Comparison of ENCODE assay signal across 17 mouse cellular contexts in genomic region chr3:110022783-110023599, GRCm38 (mm10).
DNase-seq lines count a peak whose midpoint lies in the region; ATAC-seq lines count a peak whose summit lies in the region.
"Had no signal": no experiment of that assay in that cellular context is flagged by ENCODE, and none has a peak within 500 bp of the region (broad histone marks: within the 10 kb centered on the region; RNA-seq: fewer than 3 reads in every experiment).

No protein-coding gene starts in this region.

- peak overlapping the region; percentile 42 for H3K4me2 ChIP-seq in heart, embryonic 14.5 days (ENCODE audit: low read length)
- no peak overlapping the region for H3K4me2 ChIP-seq in midbrain, embryonic 12.5 days (replicated peaks)
- no peak overlapping the region for H3K4me2 ChIP-seq in midbrain, embryonic 15.5 days
- no peak overlapping the region for H3K4me2 ChIP-seq in hindbrain, embryonic 16.5 days (ENCODE audit: low read length)
- peak overlapping the region; percentile 38 for H3K4me2 ChIP-seq in stomach, embryonic 16.5 days (ENCODE audit: low read depth, low read length)

- WGBS in heart, embryonic 14.5 days: 30% methylated on average over 18 of the region's 18 CpGs
- 60% methylated on average over 18 of the region's 18 CpGs for WGBS in midbrain, embryonic 12.5 days
- WGBS in midbrain, embryonic 15.5 days: 51% methylated on average over 18 of the region's 18 CpGs
- 45% methylated on average over 18 of the region's 18 CpGs for WGBS in hindbrain, embryonic 16.5 days
- WGBS in stomach, embryonic 16.5 days: 10% methylated on average over 18 of the region's 18 CpGs

- no peak for DNase-seq in heart, postnatal 14 days
- DNase-seq in gastrocnemius, adult 8-10 months (ENCODE audit: low spot score in 2 of 2): no peak
- no peak for DNase-seq in urinary bladder, adult 2 months (ENCODE audit: low spot score)
- DNase-seq: adrenal gland, postnatal 10 days; cerebellum, adult 11-12 months; gastrocnemius, postnatal 25 days; layer of hippocampus, adult 9-11 months; lung, postnatal 10 days; thymus, postnatal 4 days had no signal

- no peaks in the 10 kb centered on the region for H3K27me3 ChIP-seq in heart, embryonic 14.5 days (ENCODE audit: control insufficient read depth, insufficient read depth, low read length)
- H3K27me3 ChIP-seq in midbrain, embryonic 12.5 days: no peaks in the 10 kb centered on the region
- no peaks in the 10 kb centered on the region for H3K27me3 ChIP-seq in midbrain, embryonic 15.5 days (replicated peaks)
- H3K27me3 ChIP-seq in hindbrain, embryonic 16.5 days (replicated peaks; ENCODE audit: control insufficient read depth, insufficient read depth, low read length): no peaks in the 10 kb centered on the region
- H3K27me3 ChIP-seq in stomach, embryonic 16.5 days (ENCODE audit: control insufficient read depth, insufficient read depth, low read length): no peaks in the 10 kb centered on the region
- H3K27me3 ChIP-seq: Patski had no signal

- no peak overlapping the region; the same call in 1 of the 2 replicates for H3K9ac ChIP-seq in heart, embryonic 14.5 days (ENCODE audit: low read length)
- H3K9ac ChIP-seq in midbrain, embryonic 12.5 days (replicated peaks): no peak overlapping the region
- no peak overlapping the region for H3K9ac ChIP-seq in midbrain, embryonic 15.5 days
- H3K9ac ChIP-seq in hindbrain, embryonic 16.5 days (ENCODE audit: low read depth, low read length): no peak overlapping the region
- H3K9ac ChIP-seq in stomach, embryonic 16.5 days (ENCODE audit: low read length): no peak overlapping the region

- H3K9me3 ChIP-seq in heart, embryonic 14.5 days (ENCODE audit: control insufficient read depth, low read length): no peaks in the 10 kb centered on the region
- H3K9me3 ChIP-seq in midbrain, embryonic 12.5 days: no peaks in the 10 kb centered on the region
- H3K9me3 ChIP-seq in midbrain, embryonic 15.5 days: no peaks in the 10 kb centered on the region
- no peaks in the 10 kb centered on the region for H3K9me3 ChIP-seq in hindbrain, embryonic 16.5 days (ENCODE audit: control insufficient read depth, low read length)
- no peaks in the 10 kb centered on the region for H3K9me3 ChIP-seq in stomach, embryonic 16.5 days (replicated peaks; ENCODE audit: control insufficient read depth, low read length)

- H3K27ac ChIP-seq in heart, embryonic 14.5 days (replicated peaks in 1 of 2; ENCODE audit: control insufficient read depth in 1 of 2, insufficient read depth in 1 of 2, low read depth in 2 of 2, low read length in 2 of 2): no peak overlapping the region
- no peak overlapping the region for H3K27ac ChIP-seq in midbrain, embryonic 12.5 days (replicated peaks)
- H3K27ac ChIP-seq in midbrain, embryonic 15.5 days: no peak overlapping the region
- H3K27ac ChIP-seq in hindbrain, embryonic 16.5 days (ENCODE audit: low read depth, low read length): no peak overlapping the region
- H3K27ac ChIP-seq in stomach, embryonic 16.5 days (ENCODE audit: low read length): no peak overlapping the region

- H3K36me3 ChIP-seq in heart, embryonic 14.5 days (ENCODE audit: control insufficient read depth, insufficient read depth, low read length): no peaks in the 10 kb centered on the region
- H3K36me3 ChIP-seq in midbrain, embryonic 12.5 days: no peaks in the 10 kb centered on the region
- H3K36me3 ChIP-seq in midbrain, embryonic 15.5 days (replicated peaks): no peaks in the 10 kb centered on the region
- H3K36me3 ChIP-seq in hindbrain, embryonic 16.5 days (ENCODE audit: control insufficient read depth, insufficient read depth, low read length): no peaks in the 10 kb centered on the region
- H3K36me3 ChIP-seq in stomach, embryonic 16.5 days (ENCODE audit: control insufficient read depth, insufficient read depth, low read length): no peaks in the 10 kb centered on the region

- intact Hi-C loops in heart, postnatal 14 days (cut with DNase I): no loop called here

- ATAC-seq in heart, embryonic 14.5 days (ENCODE audit: insufficient number of reproducible peaks, insufficient read depth, low FRiP score, low read depth): no peak
- 0 out of 2 replicates have a peak, but pooled peaks have one; percentile 53 for ATAC-seq in midbrain, embryonic 12.5 days (ENCODE audit: low FRiP score, low read depth)
- no peak for ATAC-seq in midbrain, embryonic 15.5 days (replicated peaks)
- ATAC-seq in hindbrain, embryonic 16.5 days: peak; percentile 42; the same call in 1 of the 2 replicates
- ATAC-seq in stomach, embryonic 16.5 days (ENCODE audit: insufficient read depth, low FRiP score): peak; percentile 64
- ATAC-seq: CD4-positive, CD25-positive, alpha-beta regulatory T cell, adult 4 months; inflammation-experienced regulatory T-cells, adult 6 months; Patski had no signal

- no peak overlapping the region for H3K4me3 ChIP-seq in heart, embryonic 14.5 days (ENCODE audit: control insufficient read depth in 1 of 2, insufficient read depth in 1 of 2, low read depth in 1 of 2, low read length in 2 of 2)
- no peak overlapping the region for H3K4me3 ChIP-seq in midbrain, embryonic 12.5 days
- no peak overlapping the region for H3K4me3 ChIP-seq in midbrain, embryonic 15.5 days
- H3K4me3 ChIP-seq in hindbrain, embryonic 16.5 days (ENCODE audit: low read length): no peak overlapping the region
- H3K4me3 ChIP-seq in stomach, embryonic 16.5 days (replicated peaks; ENCODE audit: low read length): no peak overlapping the region

- H3K4me1 ChIP-seq in heart, embryonic 14.5 days (ENCODE audit: control insufficient read depth in 2 of 2, insufficient read depth in 2 of 2, low read length in 2 of 2): peaks cover 0 to 2% of the 10 kb centered on the region in 2 experiments; a peak in 1 of 4 replicates
- H3K4me1 ChIP-seq in midbrain, embryonic 12.5 days: no peaks in the 10 kb centered on the region
- no peaks in the 10 kb centered on the region for H3K4me1 ChIP-seq in midbrain, embryonic 15.5 days
- no peaks in the 10 kb centered on the region for H3K4me1 ChIP-seq in hindbrain, embryonic 16.5 days (ENCODE audit: control insufficient read depth, insufficient read depth, low read depth, low read length)
- no peaks in the 10 kb centered on the region; the same call in 1 of the 2 replicates for H3K4me1 ChIP-seq in stomach, embryonic 16.5 days (ENCODE audit: control insufficient read depth, insufficient read depth, low read length)

Comparison
In these comparisons a context has a peak if more than half of its experiments do, and no peak if none do; other contexts are left out.
1. ATAC-seq: peak in midbrain, embryonic 12.5 days (single experiment), hindbrain, embryonic 16.5 days (single experiment) and stomach, embryonic 16.5 days (single experiment); none in heart, embryonic 14.5 days (single experiment) and midbrain, embryonic 15.5 days (single experiment).
2. H3K4me2 ChIP-seq: peak in heart, embryonic 14.5 days (single experiment) and stomach, embryonic 16.5 days (single experiment); none in midbrain, embryonic 12.5 days (single experiment), midbrain, embryonic 15.5 days (single experiment) and hindbrain, embryonic 16.5 days (single experiment).